Mouse (Mus musculus): Measurements from ENCODE around the gene Enah.

The Enah gene

DNA sequence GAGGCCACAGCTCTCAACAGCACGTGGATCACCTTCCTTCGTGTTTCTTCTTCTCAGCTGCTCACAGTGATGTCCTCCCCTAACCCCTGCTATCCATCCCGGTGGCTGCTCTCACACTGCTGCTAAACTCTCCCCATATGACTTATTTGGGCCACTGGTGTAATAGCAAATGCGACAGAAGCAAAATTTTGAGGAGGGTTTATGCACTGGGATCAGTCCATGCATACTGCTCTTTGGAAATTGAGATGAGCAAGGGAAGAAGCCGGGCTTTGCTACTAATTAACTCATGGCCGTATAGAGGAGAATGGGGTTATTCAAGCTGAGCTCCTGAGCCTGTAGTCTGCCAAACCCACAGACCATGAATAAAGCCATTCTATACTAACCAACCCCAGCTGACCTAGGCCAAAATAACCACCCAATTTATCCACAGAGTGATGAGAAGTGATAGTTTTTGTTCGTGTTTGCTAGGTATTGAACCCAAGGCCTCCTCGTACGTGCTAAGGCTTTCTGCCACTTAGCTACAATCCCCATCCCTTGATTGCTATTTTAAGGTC lies 7.7 kb upstream of the Enah start:
- DNase-seq, result no peak

DNA sequence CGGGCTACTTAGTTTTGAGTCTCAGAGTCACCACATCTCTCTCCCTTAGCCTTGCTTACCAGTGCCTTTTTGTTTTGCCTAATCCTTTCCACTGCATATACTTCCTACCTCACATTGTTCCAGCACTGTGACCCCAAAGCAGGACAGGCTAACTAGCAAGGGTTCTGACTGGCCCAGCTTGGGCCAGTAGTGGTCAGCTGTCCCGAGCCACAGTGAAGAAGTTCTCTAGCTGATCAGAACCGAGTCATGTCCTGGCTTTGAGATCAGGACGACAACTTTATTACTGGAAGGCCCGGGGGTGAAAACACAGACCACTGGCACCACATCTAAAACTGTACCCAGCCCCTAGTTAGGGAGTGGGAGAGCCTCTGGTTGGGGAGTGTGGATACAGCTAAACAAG lies 7.0 kb upstream of the Enah start:
- DNase-seq, result no peak

DNA sequence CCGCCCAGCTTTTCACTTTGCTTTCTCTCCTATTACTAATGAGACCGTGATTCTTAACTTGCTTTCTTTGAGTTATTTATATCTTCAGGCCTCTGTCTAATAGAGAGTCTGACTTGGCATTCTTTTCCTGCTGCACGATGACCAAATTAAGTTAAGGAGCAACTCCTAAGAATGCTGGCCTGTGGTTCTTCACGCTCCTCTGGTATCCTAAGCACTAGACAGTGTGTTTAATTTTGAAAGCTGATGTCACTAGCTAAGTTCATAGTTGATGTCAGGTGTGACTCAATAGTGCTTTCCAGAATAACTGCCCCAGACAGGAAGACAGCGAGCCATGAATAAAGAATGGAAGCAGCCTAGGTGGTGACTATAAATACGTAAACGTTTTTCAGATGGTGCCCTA lies 6.3 kb upstream of the Enah start:
- DNase-seq, result no peak

DNA sequence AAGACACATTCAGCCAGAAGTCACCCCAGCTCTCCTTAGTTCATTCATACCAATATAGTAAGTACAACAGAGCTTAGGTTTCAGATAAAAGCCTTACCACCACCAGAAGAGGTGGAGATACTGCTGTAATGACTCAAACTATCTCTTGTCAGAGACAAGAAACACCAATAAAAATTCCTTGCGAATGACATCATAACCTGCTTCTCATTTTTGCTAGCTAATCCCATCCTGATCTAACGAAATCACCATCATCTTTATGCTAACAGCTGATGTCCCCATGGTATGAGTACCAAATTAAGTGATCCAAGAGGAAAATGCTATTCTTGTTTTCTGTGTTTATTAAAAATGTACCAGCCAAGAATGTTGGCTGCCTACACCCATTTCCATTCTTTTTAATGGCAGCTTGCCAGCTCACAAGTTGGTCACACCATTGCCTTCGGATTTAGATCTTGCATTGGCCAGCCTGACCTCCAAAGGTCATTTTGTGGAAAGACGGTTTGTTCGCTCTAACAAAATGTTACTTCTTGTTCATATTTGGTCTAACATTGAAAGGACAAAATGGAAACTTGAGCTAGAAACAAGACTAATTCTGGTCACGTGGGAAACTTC lies 2.0 kb upstream of the Enah start:
- DNase-seq, result peak; percentile 15

DNA sequence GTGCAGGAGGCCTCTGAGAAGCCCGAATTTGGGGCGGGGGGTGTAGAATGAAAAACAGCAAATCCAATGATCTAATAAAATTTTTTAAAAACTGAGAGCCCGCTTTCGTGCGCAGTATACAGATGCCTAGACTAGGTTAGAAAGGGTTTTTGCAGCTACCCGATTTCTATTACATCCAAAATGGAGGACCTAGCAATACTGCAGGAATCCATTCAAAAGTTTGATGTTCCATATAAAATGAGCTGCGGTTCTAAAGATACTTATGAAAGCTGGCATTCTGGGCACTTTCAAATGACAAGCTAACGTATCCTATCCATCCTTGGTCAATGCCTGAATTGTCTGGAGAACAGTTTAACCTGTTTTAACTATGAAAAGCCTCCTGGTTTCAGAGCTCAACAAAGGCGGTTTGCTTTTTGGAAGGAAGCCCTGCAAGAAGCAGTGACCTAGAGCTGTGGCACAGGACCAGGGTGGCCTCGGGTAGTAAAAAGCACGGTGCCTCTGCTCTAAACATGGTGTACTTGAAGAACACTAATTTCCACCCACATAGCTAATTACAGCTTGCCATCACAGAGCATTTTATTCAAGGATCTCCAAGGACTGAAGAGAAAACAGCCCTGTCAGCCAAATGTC lies 1.2 kb upstream of the Enah start:
- peak; percentile 27 for DNase-seq

DNA sequence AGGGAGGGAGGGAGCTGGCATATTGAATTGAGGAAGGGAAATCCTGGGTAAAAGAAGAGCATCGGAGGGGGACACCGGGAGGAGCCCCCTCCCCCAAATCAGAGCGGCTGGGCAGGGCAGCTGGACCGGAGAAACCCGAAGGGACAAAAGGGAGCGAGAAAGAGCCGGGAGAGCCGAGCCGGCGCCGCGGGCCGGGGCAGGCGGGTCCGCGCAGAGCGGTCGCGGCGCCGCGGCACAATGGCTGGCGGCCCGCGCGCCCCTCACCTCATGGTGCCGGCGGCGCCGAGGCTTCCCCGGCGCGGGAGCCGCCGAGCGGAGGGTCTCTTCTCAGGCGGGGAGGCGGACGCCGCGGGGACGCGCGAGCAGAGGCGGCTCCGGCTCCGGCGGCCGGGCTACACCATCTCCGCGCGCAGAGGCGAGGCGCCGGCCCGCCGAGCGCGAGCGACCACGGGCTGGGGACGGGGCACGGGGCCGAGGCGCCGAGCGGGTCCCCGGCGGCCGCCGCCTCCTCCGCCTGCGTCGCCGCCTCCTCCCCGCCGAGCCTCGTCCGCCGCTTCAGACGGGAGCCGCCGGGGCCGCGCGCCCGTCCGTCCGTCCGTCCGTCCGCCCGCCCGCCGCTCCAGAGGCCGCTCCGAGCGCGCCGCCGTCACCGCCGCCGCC lies 394 bp downstream of the Enah start:
- DNase-seq, result no peak

DNA sequence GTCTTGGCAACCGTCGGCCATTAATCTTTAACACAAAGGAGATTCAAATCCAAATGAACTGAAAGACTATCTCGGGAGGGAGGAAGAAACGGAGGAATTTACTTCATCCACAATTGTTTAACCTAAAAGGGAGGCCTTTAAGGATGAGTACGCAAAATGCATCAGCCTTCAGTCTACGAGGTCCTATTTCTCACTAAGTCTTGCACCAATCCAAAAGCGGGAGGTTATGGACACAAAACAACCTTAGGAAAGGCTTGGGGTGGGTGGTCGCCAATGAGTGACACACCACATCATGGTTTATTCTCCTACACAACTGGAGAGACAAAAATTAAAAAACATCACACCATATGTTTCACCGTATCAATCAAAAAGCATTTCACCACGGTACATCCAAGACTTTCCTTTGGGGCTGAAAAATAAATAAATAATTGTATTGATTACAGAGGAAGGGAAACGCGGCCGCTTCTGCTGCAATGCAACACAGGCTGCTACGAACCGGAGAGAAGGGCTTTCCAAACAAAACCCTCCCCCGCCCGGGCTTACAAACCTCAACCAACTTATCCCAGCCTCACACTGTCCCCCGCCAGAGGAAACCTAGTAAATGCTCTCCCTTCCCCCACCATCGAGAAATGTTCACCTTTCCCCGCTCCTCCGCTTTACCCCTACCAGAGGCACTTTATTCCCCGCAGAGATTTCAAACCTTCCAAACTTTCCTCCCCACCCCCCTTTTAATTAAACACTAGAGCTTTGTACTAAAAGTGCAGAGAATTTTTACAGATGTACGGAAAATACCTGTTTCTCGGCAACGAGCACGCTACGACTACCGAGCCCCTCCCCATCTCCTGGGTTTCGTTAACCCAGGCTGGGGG lies 1.2 kb downstream of the Enah start:
- DNase-seq, result peak; percentile 42

DNA sequence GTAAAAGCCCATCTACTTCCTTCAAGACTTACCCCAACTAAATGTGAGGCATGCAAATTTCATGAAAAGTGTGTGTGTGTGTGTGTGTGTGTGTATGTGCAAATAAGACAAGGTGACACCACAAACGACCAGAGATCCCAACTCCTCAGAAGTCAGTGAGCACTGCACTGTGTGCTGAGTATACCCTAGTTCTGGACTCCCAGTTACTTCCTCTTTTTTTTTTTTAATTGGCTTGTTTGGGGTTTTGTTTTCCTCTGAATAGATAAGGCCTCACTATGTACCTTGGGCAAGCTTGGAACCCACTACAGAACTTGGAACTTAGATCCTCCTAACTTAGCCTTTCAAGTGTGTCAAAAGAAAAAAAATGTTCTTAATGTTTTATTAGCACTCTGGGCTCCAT lies 14.0 kb downstream of the Enah start:
- DNase-seq, result no peak

DNA sequence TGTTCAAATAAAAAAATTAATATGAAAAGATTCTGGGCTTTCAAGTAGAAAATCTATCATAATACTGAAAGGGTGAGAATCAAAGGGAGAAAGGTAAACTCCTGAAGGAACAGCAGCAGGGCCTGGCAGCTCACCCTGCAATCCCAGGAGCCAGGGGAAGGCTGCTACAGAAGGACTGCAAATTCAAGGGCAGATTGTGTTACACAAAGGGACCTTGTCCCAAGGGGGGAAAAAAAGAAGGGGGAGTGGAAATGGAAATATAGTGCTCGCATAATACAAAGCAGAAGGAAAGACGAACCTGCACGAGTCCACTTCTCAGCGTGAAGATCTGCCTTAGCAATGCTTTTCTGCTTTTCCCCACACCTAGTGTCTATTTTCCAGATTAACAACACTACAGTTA lies 21.1 kb downstream of the Enah start:
- no peak for DNase-seq

DNA sequence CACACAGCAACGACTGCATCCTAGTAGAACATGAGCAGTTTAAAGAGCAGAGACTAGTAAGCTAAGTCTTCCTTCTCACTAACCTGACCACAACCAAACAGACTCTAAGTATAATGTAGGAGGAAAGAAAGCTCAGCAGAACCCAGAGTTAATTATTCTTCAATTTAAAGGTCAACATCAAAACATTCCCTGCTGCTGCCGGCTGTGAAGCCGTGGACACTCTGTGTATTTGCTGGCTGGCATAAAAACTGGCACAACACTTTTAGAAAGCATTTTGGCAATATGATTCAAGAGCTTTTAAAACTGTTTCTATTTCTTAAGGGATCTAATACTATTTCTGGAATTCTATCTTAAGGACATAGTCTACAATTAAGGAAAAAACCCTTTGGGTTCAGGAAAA lies 22.0 kb downstream of the Enah start:
- no peak for DNase-seq

DNA sequence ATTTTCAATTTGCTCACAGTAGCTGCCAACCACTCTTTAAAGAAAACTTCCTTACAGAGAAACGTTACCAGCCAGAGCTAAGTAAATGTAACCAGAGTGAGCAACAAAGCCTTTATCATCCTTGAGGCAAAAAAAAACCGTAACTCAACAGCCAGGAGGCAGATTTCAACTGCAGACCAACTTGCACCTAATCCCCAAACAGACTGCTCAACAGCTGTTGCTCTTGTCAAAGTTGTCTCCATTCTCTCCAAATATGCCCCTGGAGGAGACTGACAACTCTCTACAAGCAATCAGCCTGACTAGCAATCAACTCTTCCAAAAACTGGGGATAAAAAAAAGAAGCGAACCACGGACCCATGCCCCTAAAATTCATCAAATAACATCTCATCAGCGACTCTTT lies 26.2 kb downstream of the Enah start:
- no peak for DNase-seq

DNA sequence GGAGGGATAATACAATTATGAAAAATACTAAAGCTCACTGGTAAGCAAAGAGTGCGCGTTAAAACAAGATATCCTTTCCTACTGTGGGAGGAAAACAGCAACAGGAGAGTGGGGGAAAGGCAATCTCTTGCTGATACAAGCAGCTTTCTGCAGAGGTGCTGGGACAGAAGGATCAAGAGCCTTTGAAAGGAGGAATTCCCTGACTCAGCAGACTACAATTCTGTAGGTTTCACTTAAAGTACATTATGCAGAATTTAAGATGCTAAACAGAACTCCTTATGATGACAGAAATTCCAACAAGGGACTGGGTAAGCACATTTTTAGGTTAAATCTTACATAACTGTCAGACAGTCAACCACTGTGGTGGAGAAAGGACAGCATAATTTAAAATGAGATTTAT lies 31.4 kb downstream of the Enah start:
- no peak for DNase-seq

DNA sequence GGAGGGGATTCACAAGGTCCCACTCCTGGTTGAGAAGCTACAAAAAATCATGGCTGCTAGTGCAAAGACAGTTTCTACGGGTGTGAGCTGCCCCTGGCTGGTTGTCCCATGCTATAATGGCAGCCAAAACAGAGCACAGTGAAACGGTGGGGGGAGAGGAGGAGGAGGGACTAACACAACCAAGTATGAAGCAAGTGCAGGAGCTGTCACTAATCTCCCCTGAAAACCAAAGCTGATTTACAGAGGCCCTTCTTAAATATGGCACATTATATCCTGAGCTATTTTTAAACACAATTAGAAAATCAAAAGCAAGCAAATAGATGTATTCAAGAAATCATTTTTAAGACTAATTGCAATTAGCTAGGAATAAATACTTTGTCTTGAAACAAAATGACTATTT lies 32.6 kb downstream of the Enah start:
- DNase-seq, result peak; percentile 13

DNA sequence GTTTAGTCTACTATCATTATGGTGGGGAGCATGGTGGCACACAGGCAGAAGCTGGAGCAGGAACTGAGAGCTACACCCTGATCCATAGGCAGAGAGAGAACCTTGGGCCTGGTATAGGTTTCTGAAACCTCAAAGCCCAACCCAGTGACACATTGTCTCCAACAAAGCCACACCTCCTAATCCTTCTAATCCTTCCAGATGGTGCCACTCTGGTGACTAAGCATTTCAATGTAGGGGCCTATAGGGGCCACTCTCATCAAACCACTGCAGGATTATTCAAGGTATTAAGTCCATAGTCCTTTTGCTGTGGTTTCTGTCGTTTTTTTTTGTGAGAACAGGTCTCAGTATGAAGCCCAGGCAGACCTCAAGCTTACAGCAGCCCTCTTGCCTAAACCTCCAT lies 33.9 kb downstream of the Enah start:
- DNase-seq, result no peak

DNA sequence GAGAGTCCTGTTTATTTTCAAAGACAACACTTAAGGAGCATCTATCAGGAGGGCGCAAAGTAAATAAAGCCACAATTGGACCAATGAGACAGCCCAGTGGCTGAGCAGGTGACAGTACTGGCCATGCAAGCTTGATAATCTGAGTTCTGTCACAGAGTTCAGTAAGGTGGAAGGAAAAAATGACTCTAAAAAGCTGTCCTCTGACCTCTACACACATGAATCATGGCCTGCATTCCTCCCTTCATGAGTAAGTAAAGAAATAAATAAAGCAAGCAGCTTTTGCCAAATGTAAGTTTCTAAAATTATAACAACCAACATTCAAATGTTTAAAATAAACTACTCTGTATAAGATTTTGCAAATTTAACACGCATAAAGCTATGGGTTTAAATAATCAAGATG lies 35.0 kb downstream of the Enah start:
- DNase-seq, result no peak

DNA sequence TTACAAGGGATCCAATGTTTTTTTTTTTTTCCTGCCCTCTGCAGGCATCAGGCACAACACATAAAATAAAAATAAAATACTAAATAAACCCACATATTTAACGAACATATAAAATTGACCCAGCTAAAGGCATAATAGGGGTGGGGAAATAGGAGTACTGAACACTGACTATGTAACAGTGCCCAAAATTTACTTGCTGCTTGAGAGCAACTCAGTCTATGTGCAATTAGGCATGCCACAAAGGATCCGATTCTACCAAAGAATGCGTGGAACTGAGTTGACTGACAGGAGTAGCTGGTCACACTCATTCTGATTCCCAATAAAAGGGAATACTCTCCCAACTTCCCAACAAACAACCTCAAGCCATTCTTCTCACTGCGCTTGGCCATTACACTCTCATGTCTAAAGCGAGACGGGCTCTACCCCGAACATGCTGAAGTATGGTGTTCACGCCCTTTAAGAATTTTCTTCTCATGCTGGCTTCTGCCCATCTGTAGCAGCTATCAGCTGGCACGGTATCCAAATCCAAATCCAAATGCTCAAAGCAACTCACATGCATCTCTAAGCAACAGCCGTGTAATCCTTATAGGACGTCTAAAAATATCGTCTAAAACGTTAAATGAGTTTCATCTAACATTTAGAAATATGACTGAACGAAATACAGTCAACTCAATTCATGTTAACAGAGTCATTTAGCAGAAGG lies 39.6 kb downstream of the Enah start:
- no peak for DNase-seq

DNA sequence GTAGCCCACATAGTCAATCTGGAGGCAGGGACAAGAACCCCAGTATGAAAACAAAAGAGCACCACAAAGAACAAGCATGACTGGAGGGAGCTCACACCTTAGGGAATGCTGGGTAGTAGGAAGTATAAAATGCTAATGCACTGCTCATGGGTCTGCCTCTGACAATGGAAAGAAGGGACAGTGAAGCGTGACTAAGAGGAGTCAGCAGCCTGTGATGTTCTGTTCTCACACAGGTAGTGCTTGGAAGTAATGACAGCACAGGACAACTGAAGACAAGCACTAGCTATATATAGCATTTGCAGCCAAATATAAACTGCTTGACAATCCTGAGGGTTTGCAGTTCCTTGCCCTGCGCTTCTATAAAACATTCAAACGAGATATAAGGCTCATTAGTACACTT lies 44.3 kb downstream of the Enah start:
- no peak for DNase-seq

DNA sequence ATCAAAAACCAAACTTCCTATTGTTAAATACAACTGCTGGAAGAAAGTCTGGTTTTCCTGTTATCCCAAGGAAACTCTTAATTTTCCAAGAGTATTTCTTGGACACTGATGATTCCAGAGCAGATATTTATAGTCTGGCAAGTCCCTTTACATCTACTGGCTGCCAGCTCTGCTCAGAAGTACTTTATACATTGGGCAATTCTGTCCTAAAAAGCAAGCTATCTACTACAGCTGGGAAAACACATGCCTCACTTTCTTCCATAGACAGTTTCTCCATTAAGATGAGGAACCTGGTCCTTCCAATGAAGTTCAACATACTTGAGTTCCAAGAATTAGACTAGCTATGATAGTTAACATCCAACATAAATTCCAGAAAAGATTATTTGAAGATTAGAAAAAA lies 44.9 kb downstream of the Enah start:
- DNase-seq, result no peak

DNA sequence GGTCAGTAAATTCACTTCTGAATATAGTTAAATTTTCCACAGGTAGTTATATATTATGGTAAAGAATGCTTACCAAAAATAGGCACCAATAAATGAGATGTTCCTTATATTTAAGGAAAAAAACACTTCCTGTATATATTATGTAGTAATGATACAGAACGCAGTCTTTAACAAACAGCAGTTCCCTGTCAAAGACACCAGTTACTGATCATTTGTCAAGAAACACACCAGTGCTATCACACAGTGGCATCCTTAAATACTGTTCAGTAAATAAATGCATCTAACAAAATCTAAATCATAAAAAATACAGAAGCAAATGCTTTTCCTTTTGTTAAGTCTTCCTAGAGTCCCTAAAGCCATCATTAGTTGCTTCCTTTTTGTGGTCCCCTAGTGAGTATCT lies 54.5 kb downstream of the Enah start:
- no peak for DNase-seq

DNA sequence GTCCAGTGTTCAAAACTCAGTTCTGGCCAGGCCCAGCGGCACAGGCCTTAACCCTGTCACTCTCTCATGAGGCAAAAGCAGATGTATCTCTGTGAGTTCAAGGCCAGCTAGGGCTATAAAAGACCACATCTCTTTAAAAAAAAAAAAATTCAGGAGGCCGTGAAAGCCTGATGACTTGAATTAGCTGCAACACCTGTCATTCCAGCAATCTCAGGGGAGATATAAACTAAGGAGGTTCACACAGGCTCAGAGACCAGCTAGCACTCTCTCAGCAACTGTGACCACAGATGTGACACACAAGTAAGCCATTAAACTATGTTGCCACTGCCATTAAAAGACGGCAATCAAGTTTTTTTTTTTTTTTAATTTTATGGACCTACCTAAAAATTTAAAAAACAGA lies 56.0 kb downstream of the Enah start:
- DNase-seq, result no peak

DNA sequence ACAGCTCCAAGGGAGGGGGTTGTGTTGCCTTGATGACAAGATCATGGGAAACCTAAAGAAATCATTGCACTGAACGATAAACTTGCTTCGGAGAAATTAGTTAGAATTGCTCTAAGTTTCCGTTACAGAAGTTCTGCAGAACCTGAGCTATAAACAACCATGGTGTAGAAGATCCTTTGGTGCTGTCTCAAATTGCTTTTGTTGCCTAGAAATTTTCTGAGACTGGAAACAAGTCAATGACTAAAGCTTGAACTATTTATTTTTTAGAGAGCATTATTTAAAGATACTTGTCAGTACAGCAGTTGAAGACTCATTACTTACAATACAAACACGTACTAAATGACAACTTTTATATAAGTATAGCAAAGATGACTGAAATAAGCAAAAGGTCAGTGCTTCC lies 56.4 kb downstream of the Enah start:
- DNase-seq, result no peak

DNA sequence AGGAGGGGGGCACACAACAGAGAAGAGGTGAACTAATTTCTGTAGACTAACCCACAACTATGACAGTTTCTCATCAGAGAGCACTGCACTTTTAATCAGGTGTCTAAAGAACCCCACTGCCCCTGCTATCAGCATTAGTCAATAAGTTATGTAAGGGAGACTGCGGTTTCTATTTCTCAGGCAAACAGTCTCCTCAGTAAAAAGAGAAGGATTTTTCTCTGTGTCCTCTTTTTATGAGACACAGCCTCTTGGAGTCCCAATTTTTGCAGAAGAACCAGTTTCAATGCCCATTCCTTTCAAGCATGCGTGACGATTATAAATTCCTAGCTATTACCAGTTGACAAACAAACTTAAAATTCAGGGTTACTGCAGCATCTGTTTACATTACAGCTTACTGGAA lies 59.4 kb downstream of the Enah start:
- DNase-seq, result no peak

DNA sequence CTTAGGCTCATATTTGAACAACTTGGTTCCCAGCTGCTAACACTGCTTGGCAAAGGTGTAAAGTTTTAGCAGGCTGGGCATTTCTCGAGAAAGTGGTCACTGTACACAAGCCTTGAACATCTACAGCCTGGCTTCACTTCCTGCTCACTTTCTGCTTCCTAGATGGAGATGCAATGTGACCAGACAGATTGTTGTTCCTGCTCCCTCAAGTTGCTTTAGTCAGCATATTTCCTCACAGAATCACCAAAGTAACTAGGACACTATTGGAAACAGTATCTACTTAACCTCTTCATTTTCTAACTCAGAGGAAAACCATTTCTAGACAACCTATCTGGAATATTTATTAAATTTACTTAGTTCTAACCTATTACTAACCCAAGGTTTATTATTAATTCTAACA lies 61.4 kb downstream of the Enah start:
- no peak for DNase-seq
